Mouse (Mus musculus): Measurements from ENCODE around the gene Olfr710. TPM values are rescaled to one million over a fixed set of nuclear protein-coding genes. Genes with fewer than 3 reads are reported as not detected.

The Olfr710 gene
- polyA plus RNA-seq (2012; rRNA removed), result not detected in 2 replicates

DNA sequence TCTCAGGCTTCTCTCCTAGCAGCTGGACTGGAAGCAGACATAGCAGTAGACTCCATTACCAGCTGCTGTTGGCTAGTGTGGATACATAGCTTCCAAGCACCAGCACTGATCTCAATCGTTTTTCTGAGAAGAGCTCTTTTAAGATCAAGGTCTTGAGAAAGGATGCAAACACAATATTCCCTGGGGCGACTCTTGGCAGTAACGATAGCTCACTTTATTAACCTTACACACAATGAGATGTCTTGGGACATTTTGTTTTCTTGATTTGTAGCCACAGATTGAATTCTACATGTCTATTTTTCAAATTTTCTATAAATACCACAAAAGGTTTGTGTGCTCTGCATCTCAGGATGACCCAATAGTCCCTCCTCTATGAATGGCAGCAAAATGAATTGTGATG, at the start of gene Olfr710:
Olfr710 (minus strand) TSS at position 101 of the 400 bp plus-strand sequence.

DNA sequence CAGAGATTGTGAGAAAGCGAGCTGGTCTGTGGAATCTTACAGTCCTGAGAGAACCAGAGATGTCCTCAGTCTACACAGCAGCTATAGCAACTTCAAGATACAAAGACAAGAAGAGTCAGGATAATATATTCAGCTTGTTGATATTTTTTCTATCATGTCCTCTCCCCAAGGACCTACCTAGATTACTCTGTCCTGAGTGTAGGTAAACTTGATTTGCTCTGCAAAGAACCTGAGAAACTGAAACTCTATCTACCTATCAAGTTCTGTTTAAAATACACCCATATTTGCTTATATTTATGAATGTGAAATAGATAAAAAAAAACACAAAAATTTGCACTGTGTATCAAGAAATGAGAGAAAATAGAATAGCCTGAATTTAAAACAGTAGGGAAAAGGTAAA, 27.2 kb upstream of the Olfr710 start, which contains the start of gene Olfr711:
Olfr711 (minus strand) TSS at position 101 of the 400 bp plus-strand sequence.

DNA sequence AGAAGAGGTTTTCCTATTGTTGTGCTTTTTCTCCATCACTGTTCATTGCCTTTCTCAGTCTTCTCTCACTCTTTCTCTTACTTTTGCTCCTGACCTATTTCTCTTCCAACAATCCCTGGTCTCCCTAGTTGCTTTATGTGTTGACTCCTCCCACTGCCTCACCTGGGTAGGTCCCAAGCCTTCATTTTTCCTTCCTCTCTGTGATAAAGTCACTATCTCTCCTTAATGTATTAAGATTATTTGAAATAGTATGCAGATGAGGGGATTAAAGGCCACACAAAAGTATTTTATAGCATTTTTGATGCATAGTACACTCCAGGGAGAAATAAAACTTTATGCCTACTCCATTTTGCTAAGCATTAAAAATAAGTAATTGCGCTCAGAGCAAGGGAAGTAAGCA, 15.7 kb upstream of the Olfr710 start, which contains the start of gene Olfr6:
Olfr6 (minus strand) TSS at position 101 of the 400 bp plus-strand sequence.

DNA sequence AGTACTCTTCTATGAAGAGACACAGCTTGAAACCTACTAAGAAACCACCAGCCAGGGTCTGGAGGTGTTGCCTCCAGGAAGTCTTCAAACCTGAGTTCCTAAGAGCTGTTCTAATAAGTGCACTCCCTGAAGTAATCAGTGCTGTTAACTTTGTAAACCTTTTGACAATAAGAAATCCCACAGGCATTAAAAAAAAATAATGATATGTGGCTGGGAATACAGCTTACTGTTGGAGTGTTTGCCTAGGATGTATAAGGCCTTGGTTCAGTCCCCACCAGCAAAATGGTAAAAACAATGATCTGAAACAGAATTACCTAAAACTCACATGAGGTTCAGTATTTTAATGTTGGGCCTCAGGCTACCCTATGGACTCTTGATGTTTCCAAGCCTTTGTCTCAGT, 16.0 kb downstream of the Olfr710 start, which contains the start of gene Olfr709-ps1:
Olfr709-ps1 (minus strand) TSS at position 101 of the 400 bp plus-strand sequence.

DNA sequence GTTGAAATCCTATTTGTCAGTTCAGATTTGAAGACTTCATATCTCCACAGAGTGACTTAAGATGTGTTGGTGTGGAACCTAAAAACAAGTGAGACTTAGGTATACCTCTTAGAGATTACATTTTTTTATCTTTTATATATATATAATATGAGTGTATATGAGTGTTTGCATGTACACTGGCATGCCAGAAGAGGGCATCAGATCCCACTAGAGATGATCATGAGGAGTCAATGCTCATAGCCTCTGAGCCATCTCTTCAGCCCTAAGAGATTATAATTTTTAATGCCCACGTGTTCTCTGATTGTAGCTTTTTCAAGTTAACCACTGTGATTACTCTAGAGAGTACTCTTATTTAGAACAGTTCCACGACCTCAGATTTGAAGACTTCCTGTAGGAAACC, 40.4 kb downstream of the Olfr710 start, which contains the start of gene Olfr1532-ps1:
Olfr1532-ps1 (plus strand) TSS at position 326 of the 400 bp plus-strand sequence.

DNA sequence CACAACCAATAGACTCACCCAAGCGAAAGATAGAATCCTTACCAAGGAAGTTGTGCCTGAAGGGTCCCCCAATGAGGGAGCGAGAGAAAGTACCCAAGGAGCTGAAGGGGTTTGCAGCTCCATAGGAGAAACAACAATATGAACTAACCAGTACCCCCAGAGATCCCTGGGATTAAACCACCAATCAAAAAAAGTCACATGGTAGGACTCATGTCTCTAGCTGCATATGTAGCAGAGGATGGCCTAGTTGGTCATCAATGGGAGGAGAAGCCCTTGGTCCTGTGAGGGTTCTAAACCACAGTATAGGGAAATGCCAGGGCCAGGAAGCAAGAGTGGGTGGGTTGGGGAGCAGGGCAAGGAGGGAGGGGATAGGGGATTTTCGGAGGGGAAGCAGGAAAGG, 47.0 kb downstream of the Olfr710 start, which contains the start of gene Olfr707:
Olfr707 (minus strand) TSS at position 101 of the 400 bp plus-strand sequence.

Other genes with a start within 250 kb of the Olfr710 start
- gene Olfr695, start 231.9 kb downstream of the Olfr710 start, polyA plus RNA-seq (2012; rRNA removed), result not detected in 2 replicates
- gene Olfr697, start 205.9 kb downstream of the Olfr710 start, polyA plus RNA-seq (2012; rRNA removed), result not detected in 2 replicates
- not detected in 2 replicates for gene Olfr698, start 192.9 kb downstream of the Olfr710 start, polyA plus RNA-seq (2012; rRNA removed)
- not detected in 2 replicates for gene Olfr699, start 155.1 kb downstream of the Olfr710 start, polyA plus RNA-seq (2012; rRNA removed)
- gene Olfr700, start 139.5 kb downstream of the Olfr710 start, polyA plus RNA-seq (2012; rRNA removed), result not detected in 2 replicates
- gene Olfr701, start 134.2 kb downstream of the Olfr710 start, polyA plus RNA-seq (2012; rRNA removed), result not detected in 2 replicates
- not detected in 2 replicates for gene Olfr702, start 114.4 kb downstream of the Olfr710 start, polyA plus RNA-seq (2012; rRNA removed)
- not detected in 2 replicates for gene Olfr703, start 105.0 kb downstream of the Olfr710 start, polyA plus RNA-seq (2012; rRNA removed)
- not detected in 2 replicates for gene Olfr704, start 85.1 kb downstream of the Olfr710 start, polyA plus RNA-seq (2012; rRNA removed)
- not detected in 2 replicates for gene Olfr705, start 71.4 kb downstream of the Olfr710 start, polyA plus RNA-seq (2012; rRNA removed)
- not detected in 2 replicates for gene Olfr706, start 60.1 kb downstream of the Olfr710 start, polyA plus RNA-seq (2012; rRNA removed)
- gene Olfr707, start 47.1 kb downstream of the Olfr710 start, polyA plus RNA-seq (2012; rRNA removed), result not detected in 2 replicates
- not detected in 2 replicates for gene Olfr1532-ps1, start 40.3 kb downstream of the Olfr710 start, polyA plus RNA-seq (2012; rRNA removed)
- gene Olfr709-ps1, start 16.1 kb downstream of the Olfr710 start, polyA plus RNA-seq (2012; rRNA removed), result not detected in 2 replicates
- gene Olfr6, start 15.6 kb upstream of the Olfr710 start, polyA plus RNA-seq (2012; rRNA removed), result not detected in 2 replicates
- gene Olfr711, start 27.1 kb upstream of the Olfr710 start, polyA plus RNA-seq (2012; rRNA removed), result not detected in 2 replicates
- gene Olfr2, start 57.8 kb upstream of the Olfr710 start, polyA plus RNA-seq (2012; rRNA removed), result not detected in 2 replicates
- not detected in 2 replicates for gene Olfr713, start 82.9 kb upstream of the Olfr710 start, polyA plus RNA-seq (2012; rRNA removed)
- gene Olfr714, start 122.7 kb upstream of the Olfr710 start, polyA plus RNA-seq (2012; rRNA removed), result not detected in 2 replicates
- gene Olfr17, start 144.9 kb upstream of the Olfr710 start, polyA plus RNA-seq (2012; rRNA removed), result not detected in 2 replicates
- gene Olfr715b, start 162.1 kb upstream of the Olfr710 start, polyA plus RNA-seq (2012; rRNA removed), result not detected in 2 replicates
- gene Olfr715, start 182.8 kb upstream of the Olfr710 start, polyA plus RNA-seq (2012; rRNA removed), result not detected in 2 replicates
- gene Olfr716, start 190.0 kb upstream of the Olfr710 start, polyA plus RNA-seq (2012; rRNA removed), result not detected in 2 replicates
- not detected in 2 replicates for gene Nlrp14, start 218.7 kb upstream of the Olfr710 start, polyA plus RNA-seq (2012; rRNA removed)

All from liver, embryonic 18 days (tissue).